Mouse (Mus musculus) brain, adult 10 weeks (tissue): ENCODE data around the gene Fam234a. TPM values are rescaled to one million over a fixed set of nuclear protein-coding genes. Genes with fewer than 3 reads are reported as not detected.

Experiments
- polyA plus RNA-seq: library from polyadenylated mRNA; stranded (reverse); fragments of 350-450 nt; fragmentation: Illumina TruSeq; extraction: RNeasy Lipid Tissue Mini Kit (QIAGEN cat#74804); gene quantifications from one replicate; pipeline ENCODE4 v1.2.3, GENCODE M21; 2015; ENCODE audit warnings: low read depth, low replicate concordance

Fam234a gene
- polyA plus RNA-seq: 16.9 TPM

DNA sequence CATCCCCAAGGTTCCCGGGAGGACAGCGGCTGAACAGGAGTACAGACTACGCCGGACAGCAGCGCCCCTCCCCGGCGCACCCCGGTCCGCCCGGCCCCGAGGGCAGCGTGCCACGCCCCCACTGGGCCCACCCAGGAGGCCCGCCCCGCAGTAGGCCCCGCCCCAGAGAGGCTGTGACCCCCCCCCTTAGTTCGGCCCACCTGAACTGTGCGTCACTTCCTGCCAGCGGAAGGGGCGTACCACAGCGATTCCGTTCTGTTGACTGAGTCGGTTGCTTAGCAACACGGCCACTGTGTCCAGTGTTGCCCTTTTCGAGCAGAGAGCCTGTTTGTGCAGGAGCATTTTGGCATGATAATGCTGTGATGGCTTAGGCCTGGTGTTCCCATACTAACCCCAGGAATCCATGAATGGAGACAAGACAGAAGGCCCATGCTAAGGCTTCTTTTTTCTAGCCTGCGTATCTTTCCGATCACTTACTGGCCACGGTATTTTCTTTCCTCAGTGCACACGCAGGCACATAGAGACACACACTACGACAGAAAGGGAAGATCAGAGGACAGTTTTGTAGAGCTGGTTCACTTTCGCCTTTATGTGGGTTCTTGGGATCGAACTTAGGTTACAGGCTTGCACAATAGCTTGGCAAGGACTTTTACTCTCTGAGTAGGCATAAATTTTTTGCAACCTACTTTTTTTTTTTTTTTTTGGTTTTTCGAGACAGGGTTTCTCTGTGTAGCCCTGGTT lies at the start of gene Fam234a:
Fam234a (minus strand) TSS at position 142 of the 741 bp plus-strand sequence.

GRCm38 (mm10) chr17:26252539-26253251 lies 8.7 kb upstream of the Fam234a start, which contains the start of gene Luc7l:
Gene Luc7l, plus strand, starts transcription at chr17:26252896.

DNA sequence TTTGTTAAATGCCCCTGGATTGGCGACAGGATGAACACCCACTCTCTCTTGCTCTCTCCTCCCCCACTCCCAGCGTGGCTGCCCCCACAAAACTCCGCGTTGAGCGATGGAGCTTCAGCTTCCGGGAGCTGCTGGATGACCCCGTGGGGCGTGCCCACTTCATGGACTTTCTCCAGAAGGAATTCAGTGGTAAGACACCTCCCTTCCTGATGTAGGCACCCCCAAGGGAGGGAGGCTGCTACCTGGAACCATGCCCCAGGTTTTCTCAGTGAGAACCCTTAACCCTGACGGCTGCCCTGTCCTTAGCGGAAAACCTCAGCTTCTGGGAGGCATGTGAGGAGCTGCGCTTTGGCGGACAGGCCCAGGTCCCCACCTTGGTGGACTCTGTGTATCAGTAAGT lies 36.4 kb downstream of the Fam234a start, which contains the start of gene Arhgdig:
Arhgdig (minus strand) TSS at position 101 of the 400 bp plus-strand sequence.

DNA sequence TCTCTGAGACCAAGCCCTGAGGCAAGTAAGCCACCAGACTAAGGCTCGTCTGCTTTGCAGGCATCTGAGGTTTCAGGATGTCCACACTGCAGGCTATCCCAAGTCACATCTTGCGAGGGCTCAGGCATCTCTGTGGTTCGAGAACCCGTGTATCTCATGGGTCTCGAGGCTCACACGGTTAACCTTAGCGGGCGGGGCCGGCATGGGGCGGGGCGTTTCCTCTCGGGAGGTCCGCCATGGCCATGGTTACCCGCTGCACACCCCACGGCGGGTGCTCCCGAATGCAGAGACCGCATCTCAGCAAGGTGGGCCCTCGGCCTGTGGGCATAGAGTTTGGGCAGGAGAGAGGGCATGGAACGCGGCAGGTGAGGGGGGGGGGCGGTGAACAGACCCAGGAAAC lies 41.3 kb downstream of the Fam234a start, which contains the start of gene Rgs11:
Rgs11 (plus strand) TSS at position 215 of the 400 bp plus-strand sequence.

GRCm38 (mm10) chr17:26198892-26199291 lies 45.1 kb downstream of the Fam234a start, which contains the start of gene Pdia2:
Gene Pdia2, minus strand, starts transcription at chr17:26199087.

Other genes starting within 250 kb of the Fam234a start
- gene Rab11fip3, start 174.7 kb downstream of the Fam234a start, polyA plus RNA-seq: 54.5 TPM
- 35.9 TPM for gene Decr2, start 153.9 kb downstream of the Fam234a start, polyA plus RNA-seq
- 4.6 TPM for gene Nme4, start 148.6 kb downstream of the Fam234a start, polyA plus RNA-seq
- 11.9 TPM for gene Tmem8, start 130.9 kb downstream of the Fam234a start, polyA plus RNA-seq
- gene Mrpl28, start 120.7 kb downstream of the Fam234a start, polyA plus RNA-seq: 130 TPM
- gene Axin1, start 105.6 kb downstream of the Fam234a start, polyA plus RNA-seq: 19.8 TPM
- 0.55 TPM for gene Pdia2, start 45.2 kb downstream of the Fam234a start, polyA plus RNA-seq
- 56.2 TPM for gene Rgs11, start 41.3 kb downstream of the Fam234a start, polyA plus RNA-seq
- 128 TPM for gene Arhgdig, start 36.5 kb downstream of the Fam234a start, polyA plus RNA-seq
- gene Luc7l, start 8.7 kb upstream of the Fam234a start, polyA plus RNA-seq: 61.8 TPM
- 13.5 TPM for gene Neurl1b, start 170.6 kb upstream of the Fam234a start, polyA plus RNA-seq